Mouse (Mus musculus) hindbrain, postnatal 0 days (tissue): Measurements from ENCODE around the gene Cfap44. TPM values are rescaled to one million over a fixed set of nuclear protein-coding genes. Genes with fewer than 3 reads are reported as not detected.

Experiments
- ATAC-seq: fragments of 200-750 bp; cut with Nextera tagmentation; 2 replicates; pipeline ENCODE4 v1.8.0; 2017; ENCODE audit warnings: mild to moderate bottlenecking, moderate TSS enrichment, moderate library complexity
- DNase-seq: peaks from one replicate; pipeline ENCODE4 v3.0.0-alpha.2; 2015; ENCODE audit warnings: low spot score
- H3K27ac ChIP-seq: fragments of 300-500 bp; sonication (generic); 2 replicates; pipeline ENCODE4 v1.5.1; 2014; ENCODE audit warnings: mild to moderate bottlenecking
- H3K27me3 ChIP-seq: fragments of 300-500 bp; sonication (generic); 2 replicates; pipeline ENCODE4 v1.6.1; 2014; ENCODE audit warnings: low read length, mixed read lengths; ENCODE audit not compliant: insufficient read depth
- H3K36me3 ChIP-seq: fragments of 300-500 bp; sonication (generic); 2 replicates; pipeline ENCODE4 v1.6.1; 2014; ENCODE audit warnings: low read length, mixed read lengths; ENCODE audit not compliant: insufficient read depth
- H3K4me1 ChIP-seq: fragments of 300-500 bp; sonication (generic); 2 replicates; pipeline ENCODE4 v1.6.1; 2014; ENCODE audit warnings: antibody characterized with exemption, low read length, mixed read lengths; ENCODE audit not compliant: insufficient read depth
- H3K4me2 ChIP-seq: fragments of 300-500 bp; sonication (generic); 2 replicates; pipeline ENCODE4 v1.6.1; 2014; ENCODE audit warnings: low read depth, mild to moderate bottlenecking, low read length, moderate library complexity, mixed read lengths
- H3K4me3 ChIP-seq: fragments of 300-500 bp; sonication (generic); 2 replicates; pipeline ENCODE4 v1.5.1; 2014; ENCODE audit warnings: low read length
- H3K9ac ChIP-seq: fragments of 300-500 bp; sonication (generic); replicated peaks from 2 replicates; pipeline ENCODE4 v1.6.1; 2014; ENCODE audit warnings: mild to moderate bottlenecking, low read length, moderate library complexity, mixed read lengths
- H3K9me3 ChIP-seq: fragments of 300-500 bp; sonication (generic); 2 replicates; pipeline ENCODE4 v1.6.1; 2016; ENCODE audit warnings: low read length, mixed read lengths
- CTCF ChIP-seq: IDR thresholded peaks from 2 replicates; pipeline ENCODE4 v1.5.1; 2016; ENCODE audit warnings: antibody characterized with exemption, control low read depth, low read depth
- WGBS: fragments of 180-500 bp; shearing (Covaris S2); extraction: QIAGEN DNeasy Blood & Tissue Kit; methylation state at CpG from one replicate; pipeline ENCODE4 v1.1.7; 2014; 5-methylcytosine and 5-hydroxymethylcytosine counted together
- polyA plus RNA-seq: library from polyadenylated mRNA; unstranded; fragments of >200 nt; fragmentation: Nextera tagmentation; extraction: Ambion mirVana; gene quantifications from 2 replicates; pipeline ENCODE4 v1.2.1, GENCODE M21; 2015
- total RNA-seq: library from RNA; depleted of rRNA; stranded (reverse); fragments of >200 nt; gene quantifications from 2 replicates; pipeline ENCODE4 v1.2.3, GENCODE M21; 2014

The Cfap44 gene
- total and polyA plus RNA-seq, 2 experiments from 2014 or later: 3.4 to 5.3 TPM

DNA sequence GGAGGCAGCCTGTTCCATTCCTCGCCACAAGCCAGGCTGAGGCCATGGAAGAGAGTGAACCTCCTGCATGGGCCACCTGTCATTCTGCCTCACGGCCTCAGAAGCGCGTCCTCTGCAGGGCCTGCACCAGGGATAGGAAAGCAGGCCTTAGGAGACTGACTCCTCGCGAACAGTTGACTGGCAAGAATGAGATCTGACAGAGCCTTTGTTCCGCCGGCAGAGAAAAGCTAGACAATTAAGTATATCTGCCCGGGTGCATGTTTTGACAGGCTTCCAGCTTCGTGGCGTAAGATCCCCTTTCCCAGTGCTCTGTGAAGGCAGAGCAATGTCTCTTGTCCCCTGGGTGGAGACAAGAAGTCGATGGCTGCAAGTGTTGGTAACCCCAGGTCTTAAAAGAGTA is 132.1 kb downstream of the Cfap44 start:
- H3K4me2 ChIP-seq: peak overlapping the region; percentile 35
- no peaks in the 10 kb centered on the region for H3K9me3 ChIP-seq
- 9% methylated on average over 12 of the region's 12 CpGs for whole genome bisulfite sequencing
- H3K27ac ChIP-seq: peak overlapping the region; percentile 69
- H3K9ac ChIP-seq: no peak overlapping the region; the same call in 1 of the 2 replicates
- H3K4me3 ChIP-seq: no peak overlapping the region
- H3K36me3 ChIP-seq: no peaks in the 10 kb centered on the region
- TF ChIP-seq CTCF: no peak
- DNase-seq: peak; percentile 60
- H3K27me3 ChIP-seq: no peaks in the 10 kb centered on the region
- peaks cover 31% of the 10 kb centered on the region for H3K4me1 ChIP-seq
- 0 out of 2 replicates have a peak, but pooled peaks have one; percentile 24 for ATAC-seq

DNA sequence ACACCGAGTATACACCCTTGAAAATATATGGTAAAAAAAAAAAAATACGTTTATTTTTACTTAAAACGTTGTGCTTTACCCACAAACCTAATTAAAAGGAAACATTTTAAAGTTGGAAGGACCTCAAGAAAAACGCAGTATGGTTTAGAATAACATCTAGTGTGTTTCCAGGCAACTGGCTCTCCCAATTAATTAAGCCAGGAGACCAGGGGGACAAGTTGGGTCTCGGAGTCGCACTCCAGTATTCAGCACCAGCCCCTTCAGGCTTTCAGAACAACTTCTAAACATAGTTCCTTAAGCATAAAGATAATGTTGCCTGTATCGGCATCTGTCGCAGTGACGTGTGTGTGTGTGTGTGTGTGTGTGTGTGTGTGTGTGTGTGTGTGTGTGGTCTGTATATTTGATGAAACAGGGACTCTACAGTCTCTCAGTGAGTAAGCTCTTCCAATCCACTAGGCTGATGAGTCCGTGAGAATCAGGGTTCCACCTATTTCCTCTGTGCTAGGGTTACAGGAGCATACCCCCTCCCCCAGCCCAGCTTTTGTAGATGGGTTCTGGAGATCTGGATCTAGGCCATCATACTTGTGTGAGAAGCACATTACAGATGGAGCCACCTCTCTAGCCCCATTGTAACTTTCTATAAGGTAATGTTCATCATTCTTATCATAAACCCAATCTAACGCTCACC is 132.8 kb downstream of the Cfap44 start:
- DNase-seq (peak; percentile 37), ATAC-seq (no peak)
- H3K27me3 ChIP-seq: no peaks in the 10 kb centered on the region
- H3K27ac ChIP-seq: no peak overlapping the region; the same call in 1 of the 2 replicates
- H3K4me1 ChIP-seq: peaks cover 31% of the 10 kb centered on the region
- H3K9ac ChIP-seq: no peak overlapping the region
- no peak overlapping the region for H3K4me3 ChIP-seq
- 29% methylated on average over 11 of the region's 11 CpGs for WGBS
- H3K9me3 ChIP-seq: no peaks in the 10 kb centered on the region
- TF ChIP-seq CTCF: no peak
- 0 out of 2 replicates have a peak overlapping the region, but pooled peaks have one; percentile 13 for H3K4me2 ChIP-seq
- no peaks in the 10 kb centered on the region for H3K36me3 ChIP-seq

DNA sequence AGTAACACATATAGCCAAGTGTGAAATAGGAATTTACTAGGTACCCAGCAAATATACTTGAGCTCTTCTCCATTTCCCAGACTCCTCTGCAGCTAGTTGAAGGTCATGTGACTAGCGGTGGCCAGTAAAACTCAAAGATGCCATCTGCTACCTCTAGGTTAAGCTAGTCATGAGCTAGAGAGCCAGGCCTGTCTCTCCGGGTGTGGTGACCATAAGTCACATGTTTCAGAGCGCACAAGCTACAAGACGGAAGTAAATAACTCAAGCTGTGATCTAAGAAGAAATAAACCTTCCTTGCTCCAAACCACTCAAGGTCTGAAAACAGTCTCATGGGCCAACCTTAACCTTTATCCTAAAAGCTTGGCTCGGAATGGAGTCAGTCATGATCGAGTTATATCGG is 134.4 kb downstream of the Cfap44 start:
- H3K4me1 ChIP-seq: peaks cover 42% of the 10 kb centered on the region
- 74% methylated on average over 7 of the region's 7 CpGs for WGBS
- H3K9ac ChIP-seq: no peak overlapping the region
- peak overlapping the region; percentile 80; the same call in 1 of the 2 replicates for H3K27ac ChIP-seq
- ATAC-seq (no peak), DNase-seq (no peak)
- H3K4me3 ChIP-seq: no peak overlapping the region
- TF ChIP-seq CTCF: no peak
- H3K9me3 ChIP-seq: no peaks in the 10 kb centered on the region
- H3K4me2 ChIP-seq: no peak overlapping the region
- no peaks in the 10 kb centered on the region for H3K27me3 ChIP-seq
- no peaks in the 10 kb centered on the region for H3K36me3 ChIP-seq

DNA sequence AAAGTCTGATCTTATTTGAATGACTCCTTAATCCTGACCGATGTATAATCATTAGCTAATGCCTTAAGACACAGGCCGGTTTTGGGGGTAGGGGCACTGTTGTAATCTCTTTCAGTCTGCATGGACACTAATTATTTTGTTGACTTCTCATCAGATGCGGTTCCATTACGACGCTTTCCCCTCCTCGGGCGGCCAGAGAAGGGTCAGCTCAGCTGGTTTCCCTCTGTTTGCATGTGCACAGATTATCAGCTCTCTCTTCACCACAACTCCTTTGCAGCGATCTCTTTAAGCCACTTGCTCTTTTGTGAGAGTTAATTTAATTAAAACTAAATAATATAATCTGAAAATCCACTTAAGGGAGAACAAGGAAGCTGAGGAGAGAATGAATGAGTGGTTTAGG is 135.1 kb downstream of the Cfap44 start:
- no peak overlapping the region for H3K4me3 ChIP-seq
- DNase-seq (no peak), ATAC-seq (no peak)
- no peaks in the 10 kb centered on the region for H3K9me3 ChIP-seq
- peak overlapping the region; percentile 57 for H3K4me2 ChIP-seq
- no peak overlapping the region for H3K9ac ChIP-seq
- no peaks in the 10 kb centered on the region for H3K27me3 ChIP-seq
- H3K27ac ChIP-seq: peak overlapping the region; percentile 80; the same call in 1 of the 2 replicates
- WGBS: 23% methylated on average over 8 of the region's 8 CpGs
- no peak for TF ChIP-seq CTCF
- H3K4me1 ChIP-seq: peaks cover 39% of the 10 kb centered on the region
- no peaks in the 10 kb centered on the region for H3K36me3 ChIP-seq

DNA sequence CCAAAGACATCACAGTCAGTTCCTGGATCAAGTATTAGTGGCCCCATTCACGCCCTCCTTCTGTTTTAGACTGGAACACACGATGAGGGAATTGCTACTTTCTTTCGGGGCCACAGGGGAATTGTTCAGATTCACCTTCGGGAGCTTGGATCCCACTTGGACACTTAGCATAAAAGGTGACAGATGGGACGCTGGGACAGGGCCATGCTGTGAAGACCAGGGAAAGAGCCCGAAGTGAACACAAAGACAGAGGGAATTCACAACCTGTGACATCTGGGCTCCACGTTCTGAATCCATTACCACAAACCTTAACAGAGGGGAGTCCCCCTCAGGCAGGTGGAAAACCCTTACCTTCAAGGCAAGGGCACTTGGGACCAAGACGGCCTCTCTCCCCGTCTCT is 135.6 kb downstream of the Cfap44 start:
- Histone ChIP-seq H3K27me3 (no peaks in the 10 kb centered on the region), H3K4me3 (no peak overlapping the region), H3K36me3 (no peaks in the 10 kb centered on the region), H3K9me3 (no peaks in the 10 kb centered on the region), H3K4me2 (peak overlapping the region; percentile 57), H3K4me1 (peaks cover 39% of the 10 kb centered on the region), H3K27ac (peak overlapping the region; percentile 80), H3K9ac (peak overlapping the region; percentile 46; the same call in 1 of the 2 replicates)
- 12% methylated on average over 9 of the region's 9 CpGs for WGBS
- TF ChIP-seq CTCF: no peak
- peak; percentile 45 for DNase-seq
- no peak for ATAC-seq

DNA sequence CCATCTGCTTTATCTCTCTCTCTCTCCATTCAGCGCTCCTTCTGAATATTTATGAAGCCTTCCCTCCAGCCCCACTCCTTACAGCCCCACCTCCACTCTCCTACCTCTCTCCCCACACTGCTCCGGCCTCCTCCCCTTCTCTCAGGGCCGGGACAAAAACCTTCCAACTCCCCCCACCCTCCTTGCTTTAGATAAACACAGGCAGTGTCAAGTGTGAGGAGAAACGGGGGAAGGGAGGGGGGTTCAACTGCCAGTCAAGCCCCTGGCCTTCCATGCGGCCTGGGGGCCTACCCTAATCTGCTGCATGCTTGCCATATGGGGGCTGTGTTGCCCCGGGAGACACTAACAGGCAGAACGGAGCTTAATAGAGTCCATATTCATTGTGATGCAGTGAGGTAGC is 136.2 kb downstream of the Cfap44 start:
- Histone ChIP-seq H3K4me3 (peak overlapping the region; percentile 21), H3K9me3 (no peaks in the 10 kb centered on the region), H3K27ac (peak overlapping the region; percentile 80), H3K4me1 (peaks cover 44% of the 10 kb centered on the region), H3K4me2 (peak overlapping the region; percentile 57), H3K9ac (peak overlapping the region; percentile 46; the same call in 1 of the 2 replicates), H3K36me3 (no peaks in the 10 kb centered on the region), H3K27me3 (no peaks in the 10 kb centered on the region)
- WGBS: 4% methylated on average over 7 of the region's 7 CpGs
- no peak for TF ChIP-seq CTCF
- DNase-seq (peak; percentile 91), ATAC-seq (peak; percentile 93)
